Mouse (Mus musculus): ENCODE measurements at regions not wholly inside any gene's neighbourhood (a gene's known extent, or its start where the extent isn't known, plus 50 kb on each side); places are given as distances from the start of the nearest gene placed in this dataset.

DNA sequence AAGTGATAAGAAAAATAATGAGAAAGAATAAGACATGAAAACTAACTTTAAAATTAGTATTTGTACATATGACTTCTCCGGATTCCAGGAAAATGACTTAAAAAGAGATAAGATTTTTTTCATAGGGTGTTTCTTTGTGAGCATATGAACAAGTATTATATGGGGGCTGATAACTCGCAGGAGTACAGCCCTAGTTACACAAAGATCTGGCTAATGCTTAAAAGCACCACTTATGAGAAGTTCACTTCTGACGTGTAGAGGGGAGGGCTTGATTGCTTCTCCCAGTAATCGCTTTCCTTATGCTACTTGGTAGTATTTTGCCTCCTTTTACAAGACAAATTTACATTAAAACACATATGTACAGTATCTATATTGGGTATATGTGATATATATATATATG lies 72.3 kb upstream of the Cxadr start:
- TF ChIP-seq POLR2A (IDR thresholded peaks at IDR 0.05; ENCODE audit: insufficient read depth, low read depth, low read length) (no peak), CTCF (IDR thresholded peaks at IDR 0.05) (no peak)

Measured in heart, adult 2 months (tissue).